Mouse (Mus musculus) forebrain, postnatal 0 days (tissue): Measurements from ENCODE around the gene Dync1li2. TPM values are rescaled to one million over a fixed set of nuclear protein-coding genes. Genes with fewer than 3 reads are reported as not detected.
A peak's percentile ranks its signal among the peaks of the same experiment; 100 is the strongest.

Experiments
- ATAC-seq: fragments of 200-750 bp; cut with Nextera tagmentation; 2 replicates; pipeline ENCODE4 v1.8.0; 2017; ENCODE audit warnings: mild to moderate bottlenecking, moderate library complexity
- DNase-seq: peaks from one replicate; pipeline ENCODE4 v3.0.0-alpha.2; 2015
- H3K27ac ChIP-seq: fragments of 300-500 bp; sonication (generic); 2 replicates; pipeline ENCODE4 v1.5.1; 2014; ENCODE audit warnings: low read depth, mild to moderate bottlenecking, antibody characterized with exemption, low read length, moderate library complexity, mixed read lengths
- H3K27me3 ChIP-seq: fragments of 300-500 bp; sonication (generic); 2 replicates; pipeline ENCODE4 v1.6.1; 2014; ENCODE audit warnings: mild to moderate bottlenecking, low read length, mixed read lengths; ENCODE audit not compliant: insufficient read depth
- H3K36me3 ChIP-seq: fragments of 300-500 bp; sonication (generic); 2 replicates; pipeline ENCODE4 v1.6.1; 2014; ENCODE audit warnings: mild to moderate bottlenecking, moderate library complexity; ENCODE audit not compliant: insufficient read depth
- H3K4me1 ChIP-seq: fragments of 300-500 bp; sonication (generic); 2 replicates; pipeline ENCODE4 v1.6.1; 2014; ENCODE audit warnings: antibody characterized with exemption; ENCODE audit not compliant: insufficient read depth
- H3K4me2 ChIP-seq: fragments of 300-500 bp; sonication (generic); 2 replicates; pipeline ENCODE4 v1.6.1; 2014; ENCODE audit warnings: low read depth, mild to moderate bottlenecking, moderate library complexity
- H3K4me3 ChIP-seq: fragments of 300-500 bp; sonication (generic); 2 replicates; pipeline ENCODE4 v1.5.1; 2014; ENCODE audit warnings: low read depth, low read length, mixed read lengths
- H3K9ac ChIP-seq: fragments of 300-500 bp; sonication (generic); 2 replicates; pipeline ENCODE4 v1.6.1; 2014; ENCODE audit warnings: mild to moderate bottlenecking
- H3K9me3 ChIP-seq: fragments of 300-500 bp; sonication (generic); 2 replicates; pipeline ENCODE4 v1.6.1; 2016; ENCODE audit warnings: low read length
- CTCF ChIP-seq: sonication (generic); IDR thresholded peaks from 2 replicates; pipeline ENCODE4 v1.5.1; 2016; ENCODE audit warnings: antibody characterized with exemption, control low read depth, low read depth
- WGBS: fragments of 180-500 bp; shearing (Covaris S2); extraction: QIAGEN DNeasy Blood & Tissue Kit; methylation state at CpG from one replicate; pipeline ENCODE4 v1.1.7; 2014; 5-methylcytosine and 5-hydroxymethylcytosine counted together
- polyA plus RNA-seq: library from polyadenylated mRNA; unstranded; fragments of >200 nt; fragmentation: Nextera tagmentation; extraction: Ambion mirVana; gene quantifications from 2 replicates; pipeline ENCODE4 v1.2.1, GENCODE M21; 2015
- total RNA-seq: library from RNA; depleted of rRNA; stranded (reverse); fragments of >200 nt; gene quantifications from 2 replicates; pipeline ENCODE4 v1.2.3, GENCODE M21; 2014

The Dync1li2 gene
- total and polyA plus RNA-seq, 2 experiments from 2014 or later = 74.0 to 125 TPM

- H3K27ac ChIP-seq = no peak overlapping the region
- WGBS = 78% methylated on average over 18 of the region's 18 CpGs
- peaks cover 81% of the 10 kb centered on the region for H3K36me3 ChIP-seq
- H3K4me1 ChIP-seq = peaks cover 4% of the 10 kb centered on the region; the same call in 1 of the 2 replicates
- DNase-seq (no peak), ATAC-seq (0 out of 2 replicates have a peak, but pooled peaks have one; percentile 32)
- no peaks in the 10 kb centered on the region for H3K27me3 ChIP-seq
- no peak overlapping the region for H3K9ac ChIP-seq
- no peaks in the 10 kb centered on the region for H3K9me3 ChIP-seq
- TF ChIP-seq CTCF = peak; percentile 59
- H3K4me2 ChIP-seq = no peak overlapping the region
- H3K4me3 ChIP-seq = no peak overlapping the region
Observed at GRCm38 (mm10) chr8:104434826-104435354, 8.0 kb downstream of the Dync1li2 start.

- Histone ChIP-seq H3K4me1 (peaks cover 4% of the 10 kb centered on the region; the same call in 1 of the 2 replicates), H3K27ac (no peak overlapping the region), H3K9me3 (no peaks in the 10 kb centered on the region), H3K27me3 (no peaks in the 10 kb centered on the region), H3K4me3 (no peak overlapping the region), H3K9ac (no peak overlapping the region), H3K4me2 (no peak overlapping the region), H3K36me3 (peaks cover 81% of the 10 kb centered on the region)
- DNase-seq (no peak), ATAC-seq (no peak)
- 75% methylated on average over 4 of the region's 4 CpGs for WGBS
- no peak for TF ChIP-seq CTCF
Observed at GRCm38 (mm10) chr8:104434275-104434674, 8.6 kb downstream of the Dync1li2 start.

DNA sequence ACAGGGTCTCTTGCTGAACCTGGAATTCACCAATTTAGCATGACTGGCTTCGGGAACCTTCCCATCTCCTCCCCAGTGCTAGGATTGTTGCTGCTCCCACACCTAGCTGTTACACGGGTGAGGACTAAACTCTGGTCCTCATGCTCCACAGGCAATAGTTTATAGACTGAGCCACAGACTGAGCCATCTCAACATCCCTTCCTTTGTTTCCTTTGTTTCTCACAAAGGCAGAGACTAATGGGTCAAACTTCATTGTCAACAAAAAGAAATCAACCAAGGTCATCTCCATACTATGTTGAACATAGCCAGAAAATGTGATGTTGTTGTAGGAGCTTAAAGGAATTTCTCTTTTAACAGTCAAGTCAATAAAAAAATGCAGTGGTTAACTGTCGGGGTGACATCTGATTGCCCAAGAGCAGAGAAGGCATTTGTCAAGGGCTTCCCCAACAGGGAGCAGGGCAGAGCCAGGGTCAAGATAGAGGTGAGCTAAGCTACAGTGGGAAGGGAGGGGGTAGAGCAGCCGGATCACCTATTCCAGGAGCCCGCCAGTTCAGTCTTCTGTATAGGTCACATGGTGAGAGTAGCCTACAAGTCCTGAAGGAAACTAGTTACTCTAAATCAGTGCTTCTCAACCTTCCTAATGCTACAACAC is 9.5 kb downstream of the Dync1li2 start:
- no peaks in the 10 kb centered on the region for H3K9me3 ChIP-seq
- TF ChIP-seq CTCF = no peak
- H3K27me3 ChIP-seq = no peaks in the 10 kb centered on the region
- ATAC-seq (no peak), DNase-seq (no peak)
- WGBS = 94% methylated on average over 5 of the region's 5 CpGs
- no peak overlapping the region for H3K4me3 ChIP-seq
- H3K4me2 ChIP-seq = no peak overlapping the region
- H3K27ac ChIP-seq = no peak overlapping the region
- H3K4me1 ChIP-seq = peaks cover 4% of the 10 kb centered on the region; the same call in 1 of the 2 replicates
- no peak overlapping the region for H3K9ac ChIP-seq
- peaks cover 81% of the 10 kb centered on the region for H3K36me3 ChIP-seq

DNA sequence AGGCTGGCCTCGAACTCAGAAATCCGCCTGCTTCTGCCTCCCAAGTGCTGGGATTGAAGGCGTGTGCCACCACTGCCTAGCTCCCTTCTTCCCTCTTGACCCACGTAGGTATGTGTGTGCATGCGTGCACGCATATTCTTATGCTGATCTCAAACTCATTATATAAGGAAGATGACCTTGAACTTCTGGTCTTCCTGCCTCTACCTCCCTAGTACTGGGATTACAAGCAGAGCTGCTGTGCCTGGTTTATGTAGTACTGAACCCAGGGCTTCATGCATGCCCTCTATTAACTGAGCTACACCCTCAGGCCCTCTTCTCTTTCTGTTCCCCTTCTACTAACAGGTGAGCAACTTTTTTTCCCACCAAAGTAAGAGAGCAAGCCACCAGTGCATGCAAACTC is 10.2 kb downstream of the Dync1li2 start:
- ATAC-seq (no peak), DNase-seq (no peak)
- no peak for TF ChIP-seq CTCF
- no peak overlapping the region for H3K4me2 ChIP-seq
- no peak overlapping the region for H3K9ac ChIP-seq
- WGBS = 93% methylated on average over 6 of the region's 6 CpGs
- peaks cover 85% of the 10 kb centered on the region for H3K36me3 ChIP-seq
- H3K4me1 ChIP-seq = peaks cover 4% of the 10 kb centered on the region; the same call in 1 of the 2 replicates
- H3K4me3 ChIP-seq = no peak overlapping the region
- H3K9me3 ChIP-seq = no peaks in the 10 kb centered on the region
- no peak overlapping the region for H3K27ac ChIP-seq
- no peaks in the 10 kb centered on the region for H3K27me3 ChIP-seq

GRCm38 (mm10) chr8:104430230-104430629 is 12.6 kb downstream of the Dync1li2 start:
- H3K4me3 ChIP-seq = no peak overlapping the region
- H3K36me3 ChIP-seq = peaks cover 88% of the 10 kb centered on the region
- H3K9me3 ChIP-seq = no peaks in the 10 kb centered on the region
- no peak for TF ChIP-seq CTCF
- no peak overlapping the region for H3K4me2 ChIP-seq
- H3K27ac ChIP-seq = no peak overlapping the region
- ATAC-seq (no peak), DNase-seq (no peak)
- no peak overlapping the region for H3K9ac ChIP-seq
- 86% methylated on average over 7 of the region's 7 CpGs for WGBS
- no peaks in the 10 kb centered on the region for H3K27me3 ChIP-seq
- no peaks in the 10 kb centered on the region for H3K4me1 ChIP-seq

- WGBS = 86% methylated on average over 13 of the region's 13 CpGs
- no peak for TF ChIP-seq CTCF
Observed at GRCm38 (mm10) chr8:104427703-104428102, 15.1 kb downstream of the Dync1li2 start.

DNA sequence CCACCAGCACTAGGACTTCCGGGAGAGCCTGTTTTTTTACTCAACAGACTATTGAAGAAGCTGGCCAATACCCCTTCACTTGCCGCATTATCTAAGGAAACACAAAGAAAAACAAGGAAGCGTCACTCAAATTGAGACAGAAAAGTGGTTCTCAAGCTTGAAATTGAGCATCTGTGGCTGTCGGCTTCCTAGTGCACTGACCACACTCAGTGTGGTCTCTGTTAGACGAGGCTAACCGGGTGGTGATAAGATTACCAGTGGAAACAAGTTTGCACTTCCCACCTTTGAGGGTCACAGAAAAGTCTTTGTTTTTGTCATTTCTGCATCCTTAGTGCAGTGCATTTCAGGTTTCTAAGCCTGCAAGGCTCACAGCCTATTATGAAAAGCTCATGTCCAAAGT is 20.5 kb downstream of the Dync1li2 start:
- no peak for ATAC-seq
- H3K27me3 ChIP-seq = no peaks in the 10 kb centered on the region
- H3K36me3 ChIP-seq = peaks cover 87% of the 10 kb centered on the region
- no peak overlapping the region for H3K4me2 ChIP-seq
- no peak overlapping the region for H3K4me3 ChIP-seq
- 88% methylated on average over 6 of the region's 6 CpGs for WGBS
- no peak for TF ChIP-seq CTCF
- no peaks in the 10 kb centered on the region for H3K9me3 ChIP-seq
- H3K27ac ChIP-seq = no peak overlapping the region
- DNase-seq = no peak
- H3K9ac ChIP-seq = no peak overlapping the region
- H3K4me1 ChIP-seq = no peaks in the 10 kb centered on the region

More at GRCm38 (mm10) chr8:104427703-104428102, 15.1 kb downstream of the Dync1li2 start:
- Histone ChIP-seq H3K4me1 (no peaks in the 10 kb centered on the region), H3K4me3 (no peak overlapping the region), H3K36me3 (peaks cover 96% of the 10 kb centered on the region), H3K4me2 (no peak overlapping the region), H3K9me3 (no peaks in the 10 kb centered on the region), H3K27ac (no peak overlapping the region), H3K27me3 (no peaks in the 10 kb centered on the region), H3K9ac (no peak overlapping the region)
- ATAC-seq (no peak), DNase-seq (no peak)
